Mouse (Mus musculus) embryonic stem cell, embryonic (primary cell): ENCODE results near the gene D330020A13Rik.

ENCODE experiments used
- CTCF ChIA-PET, 4 experiments: fragments of 300-600 bp in 2 of 4; fragments of 350-600 bp in 2 of 4; sonication (Branson Sonifier 250); formaldehyde crosslinking; loops; one replicate each; lab custom pipeline; 2022; ENCODE audit warnings: inconsistent platforms in 2 of 4; lab: Charles Lee
- POLR2A ChIA-PET, 4 experiments: fragments of 300-600 bp in 2 of 4; fragments of 350-600 bp in 2 of 4; sonication (Branson Sonifier 250); formaldehyde crosslinking; loops; one replicate each; lab custom pipeline; 2022; ENCODE audit warnings: antibody characterized with exemption in 4 of 4, inconsistent platforms in 1 of 4; lab: Charles Lee

D330020A13Rik gene

GRCm38 (mm10) chr6:120319129-120319528, 25.0 kb downstream of the D330020A13Rik start:
- ChIA-PET CTCF (interaction anchor here in 2 of 4 experiments (0.6 kb wide), 2 partner anchors 93 to 135 kb away, joined by 4 to 5 read pairs; no protein-coding TSS in a partner anchor), POLR2A (interaction anchor here in 2 of 4 experiments (1.1 to 14.2 kb wide), 11 partner anchors 9 to 97 kb away, joined by 3 to 160 read pairs (median 6); partner anchors contain the start of genes B4galnt3 (in 2 of the 2) and D330020A13Rik (in 2 of the 2))

GRCm38 (mm10) chr6:120320369-120320768, 26.2 kb downstream of the D330020A13Rik start:
- POLR2A ChIA-PET = interaction anchor here in 2 of 4 experiments (0.6 to 3.4 kb wide), 8 partner anchors 11 to 44 kb away, joined by 3 to 23 read pairs (median 4); partner anchors contain the start of genes B4galnt3 (in 2 of the 2) and D330020A13Rik (in 2 of the 2)
- CTCF ChIA-PET = interaction anchor here in 1 of 4 experiments (1.2 kb wide), 1 partner anchor 98 kb away, joined by 3 read pairs; no protein-coding TSS in a partner anchor

GRCm38 (mm10) chr6:120324295-120324927, 30.2 kb downstream of the D330020A13Rik start:
- CTCF ChIA-PET = interaction anchor here (0.5 to 2.7 kb wide), 32 partner anchors 8 to 767 kb away, joined by 3 to 27 read pairs (median 4); partner anchors contain the start of genes B4galnt3 (in 1 of the 4), D330020A13Rik (in 1 of the 4) and Wnk1 (in 1 of the 4)

GRCm38 (mm10) chr6:120332351-120332750, 38.2 kb downstream of the D330020A13Rik start:
- ChIA-PET POLR2A (interaction anchor here in 2 of 4 experiments (0.8 to 2.0 kb wide), 6 partner anchors 10 to 40 kb away, joined by 3 to 6 read pairs (median 3); no protein-coding TSS in a partner anchor), CTCF (interaction anchor here in 1 of 4 experiments (1.5 kb wide), 1 partner anchor 110 kb away, joined by 4 read pairs; no protein-coding TSS in a partner anchor)

More at GRCm38 (mm10) chr6:120324295-120324927, 30.2 kb downstream of the D330020A13Rik start:
- POLR2A ChIA-PET = interaction anchor here in 3 of 4 experiments (0.6 to 2.7 kb wide), 13 partner anchors 12 to 283 kb away, joined by 3 to 11 read pairs (median 5); partner anchors contain the start of genes B4galnt3 (in 1 of the 3), Ccdc77 (in 1 of the 3), D330020A13Rik (in 1 of the 3) and Kdm5a (in 1 of the 3)

- CTCF ChIA-PET = no interaction called here
These were observed 49.8 kb downstream of the D330020A13Rik start for GRCm38 (mm10) chr6:120343992-120344391.

More at GRCm38 (mm10) chr6:120343992-120344391, 49.8 kb downstream of the D330020A13Rik start:
- POLR2A ChIA-PET = no interaction called here
